Mouse (Mus musculus) erythroblast, embryonic 14.5 days (primary cell): ENCODE results near the gene Defb48. TPM values are rescaled to one million over a fixed set of nuclear protein-coding genes. Genes with fewer than 3 reads are reported as not detected.

Experiments used
- H3K27me3 ChIP-seq: 2 replicates; pipeline ENCODE4 v1.6.1; 2012; ENCODE audit warnings: inconsistent platforms; ENCODE audit not compliant: control insufficient read depth
- H3K36me3 ChIP-seq: 2 replicates; pipeline ENCODE4 v1.6.1; 2012; ENCODE audit warnings: mild to moderate bottlenecking, inconsistent platforms; ENCODE audit not compliant: control insufficient read depth
- H3K4me1 ChIP-seq: 2 replicates; pipeline ENCODE4 v1.6.1; 2012; ENCODE audit warnings: inconsistent platforms; ENCODE audit not compliant: control insufficient read depth
- H3K4me3 ChIP-seq: replicated peaks from 2 replicates; pipeline ENCODE3; 2012; ENCODE audit warnings: moderate library complexity, mild to moderate bottlenecking, inconsistent platforms
- H3K9me3 ChIP-seq: 2 replicates; pipeline ENCODE4 v1.6.1; 2012; ENCODE audit warnings: low read length, inconsistent platforms, mixed read lengths; ENCODE audit not compliant: control insufficient read depth
- GATA1 ChIP-seq: IDR thresholded peaks from 2 replicates; pipeline ENCODE4 v1.6.1; 2012; ENCODE audit warnings: low read length, inconsistent platforms, mixed read lengths
- TAL1 ChIP-seq: IDR thresholded peaks from 3 replicates; pipeline ENCODE4 v1.6.1; 2012; ENCODE audit warnings: low read length, inconsistent platforms, mixed read lengths
- polyA plus RNA-seq: library from polyadenylated mRNA; stranded (reverse); fragments of >175 nt; gene quantifications from 2 replicates; pipeline ENCODE4 v1.2.3, GENCODE M21; 2012

Defb48 gene
- not detected in 2 replicates for polyA plus RNA-seq

DNA sequence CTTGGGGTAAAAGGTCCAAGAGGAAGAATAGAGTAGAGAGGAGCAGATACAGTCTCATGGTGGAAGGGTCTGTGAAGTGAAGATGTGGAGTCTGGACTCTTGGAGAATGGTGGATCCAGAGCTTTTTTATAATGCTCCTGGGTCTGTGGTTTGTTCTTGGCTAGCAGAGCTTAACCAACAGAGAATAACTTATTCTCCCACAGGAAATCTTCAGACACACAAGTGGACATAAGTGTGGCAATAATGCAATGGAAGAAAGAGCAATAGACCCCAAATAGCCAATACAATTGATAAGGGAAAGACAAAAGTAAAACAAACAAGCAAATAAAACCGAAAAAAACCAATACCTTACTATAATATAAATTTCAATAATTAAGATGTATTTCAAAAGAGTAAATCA is at the start of gene Defb48:
TSS of gene Defb48 (minus strand) at position 101 of the 400 bp plus-strand sequence.
- TF ChIP-seq TAL1 (no peak), GATA1 (no peak)
- Histone ChIP-seq H3K9me3 (no peaks in the 10 kb centered on the region), H3K27me3 (no peaks in the 10 kb centered on the region), H3K4me1 (no peaks in the 10 kb centered on the region), H3K36me3 (no peaks in the 10 kb centered on the region), H3K4me3 (no peak within 1 kb of the TSS)

DNA sequence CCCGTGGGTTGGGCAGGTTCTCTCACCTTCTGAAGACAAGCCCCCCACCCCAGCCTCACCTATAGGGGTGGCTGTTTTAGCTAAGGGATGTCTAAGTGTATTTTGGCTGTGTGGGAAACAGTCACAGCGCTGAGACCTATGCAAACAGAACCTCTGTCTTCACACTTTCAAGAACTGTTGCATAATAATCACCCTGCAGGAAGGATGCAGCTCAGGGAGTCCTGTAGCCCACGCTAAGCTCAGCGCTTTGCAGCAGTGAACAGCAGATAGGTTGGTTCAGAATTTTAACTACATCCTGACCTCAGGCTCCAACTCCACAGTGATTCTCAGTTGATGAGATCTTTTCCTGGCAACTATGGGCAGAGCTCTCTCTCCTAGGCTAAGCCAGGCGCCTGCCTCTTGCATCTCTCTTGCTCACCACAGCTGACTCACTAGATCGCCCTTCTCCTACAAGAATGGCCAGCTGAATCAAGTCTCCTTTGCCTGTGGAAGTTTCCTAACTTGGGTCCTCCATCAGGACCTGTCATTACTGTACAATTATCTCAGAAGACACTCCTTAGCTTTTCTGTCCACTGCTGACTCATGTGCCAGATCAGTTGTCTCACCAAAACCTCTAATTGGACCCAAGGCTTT is 36.3 kb upstream of the Defb48 start:
- TF ChIP-seq TAL1, result no peak
- no peak for TF ChIP-seq GATA1
- no peaks in the 10 kb centered on the region for H3K4me1 ChIP-seq
- H3K9me3 ChIP-seq, result no peaks in the 10 kb centered on the region
- no peak overlapping the region for H3K4me3 ChIP-seq
- no peaks in the 10 kb centered on the region for H3K27me3 ChIP-seq
- H3K36me3 ChIP-seq, result no peaks in the 10 kb centered on the region

DNA sequence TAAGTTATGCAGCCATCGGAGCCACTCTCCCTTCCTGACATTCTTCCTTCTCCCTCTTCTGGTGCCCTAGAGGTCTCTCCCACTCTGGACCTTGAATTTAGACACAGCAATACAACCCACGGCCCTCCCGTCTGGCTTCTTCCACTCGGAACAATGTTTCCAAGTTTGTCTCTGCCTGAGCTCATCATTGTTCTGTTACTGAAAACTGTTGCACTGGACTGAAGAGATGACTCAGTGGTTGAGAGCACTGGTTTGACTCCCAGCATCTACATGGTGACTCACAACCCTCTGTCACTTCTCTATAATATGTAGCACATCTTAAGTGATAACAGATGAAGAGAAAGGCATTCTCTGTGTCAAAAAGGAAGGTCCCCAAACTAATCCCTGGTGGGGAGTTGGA is 30.4 kb upstream of the Defb48 start:
- TF ChIP-seq GATA1 (no peak), TAL1 (no peak)
- no peaks in the 10 kb centered on the region for H3K36me3 ChIP-seq
- H3K9me3 ChIP-seq, result peaks cover 3% of the 10 kb centered on the region
- H3K27me3 ChIP-seq, result no peaks in the 10 kb centered on the region
- H3K4me3 ChIP-seq, result no peak overlapping the region
- H3K4me1 ChIP-seq, result no peaks in the 10 kb centered on the region

DNA sequence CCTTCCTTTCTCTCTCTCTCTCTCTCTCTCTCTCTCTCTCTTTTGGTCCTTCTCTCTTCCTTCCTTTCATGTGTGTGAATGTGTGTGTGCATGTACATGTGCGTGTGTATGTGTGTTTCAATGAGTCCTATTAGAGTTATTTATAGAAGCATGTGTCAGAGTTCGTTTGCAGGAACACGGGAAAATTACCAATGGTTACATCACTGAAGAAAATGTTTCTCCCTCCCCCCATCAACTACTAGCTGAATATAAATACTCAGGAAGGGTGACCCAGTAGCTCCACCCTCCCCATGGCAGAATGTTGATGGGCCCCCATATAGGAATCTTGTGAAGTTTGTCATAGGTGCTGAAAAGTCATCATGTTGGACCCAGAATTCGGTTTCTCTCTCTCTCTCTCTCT is 28.8 kb upstream of the Defb48 start:
- Histone ChIP-seq H3K27me3 (no peaks in the 10 kb centered on the region), H3K9me3 (peaks cover 3% of the 10 kb centered on the region), H3K4me1 (no peaks in the 10 kb centered on the region), H3K4me3 (no peak overlapping the region), H3K36me3 (no peaks in the 10 kb centered on the region)
- TF ChIP-seq TAL1, result no peak
- no peak for TF ChIP-seq GATA1

DNA sequence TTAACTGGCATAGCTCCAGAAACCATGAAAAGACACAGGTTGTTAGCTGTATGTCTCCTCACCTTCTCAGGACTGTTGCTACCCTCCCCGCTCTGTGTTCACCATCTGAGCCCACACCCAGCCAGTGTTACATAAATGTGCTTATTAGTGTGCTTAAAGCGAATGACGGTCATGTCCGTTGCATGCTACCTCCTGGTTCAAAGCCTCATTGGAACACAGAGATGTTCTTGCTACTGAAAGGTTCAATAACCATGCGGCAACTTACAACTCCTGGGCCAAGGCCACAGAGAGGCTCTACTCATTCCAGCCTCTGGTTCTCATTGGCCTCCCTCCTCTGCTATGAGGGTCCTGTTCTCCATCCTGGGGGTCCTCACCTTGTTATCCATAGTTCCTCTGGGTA is 27.2 kb upstream of the Defb48 start, which contains the start of gene Defb43:
TSS of gene Defb43 (plus strand) at position 301 of the 400 bp plus-strand sequence.
- Histone ChIP-seq H3K36me3 (no peaks in the 10 kb centered on the region), H3K4me3 (no peak within 1 kb of the TSS), H3K4me1 (no peaks in the 10 kb centered on the region), H3K9me3 (peaks cover 3% of the 10 kb centered on the region), H3K27me3 (no peaks in the 10 kb centered on the region)
- no peak for TF ChIP-seq TAL1
- no peak for TF ChIP-seq GATA1

DNA sequence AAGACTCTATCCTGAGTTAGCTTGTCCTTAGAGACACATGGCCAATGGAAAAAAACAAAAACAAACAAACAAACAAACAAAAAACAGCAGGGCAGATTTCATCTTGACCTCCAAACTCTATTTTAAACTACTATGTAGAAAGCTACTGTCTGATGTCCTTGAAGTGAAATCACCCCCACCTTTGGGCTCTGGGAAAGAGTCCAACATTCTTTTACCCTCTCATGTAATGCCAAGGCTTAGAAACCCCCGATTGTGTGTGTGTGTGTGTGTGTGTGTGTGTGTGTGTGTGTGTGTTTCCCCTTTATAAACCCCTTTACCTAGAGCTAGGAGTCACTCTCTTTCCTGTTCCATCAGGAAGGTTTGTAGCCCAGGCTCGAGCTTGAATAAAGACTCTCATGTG is 18.3 kb upstream of the Defb48 start:
- Histone ChIP-seq H3K36me3 (no peaks in the 10 kb centered on the region), H3K9me3 (no peaks in the 10 kb centered on the region), H3K27me3 (no peaks in the 10 kb centered on the region), H3K4me1 (no peaks in the 10 kb centered on the region), H3K4me3 (no peak overlapping the region)
- TF ChIP-seq GATA1 (no peak), TAL1 (no peak)

DNA sequence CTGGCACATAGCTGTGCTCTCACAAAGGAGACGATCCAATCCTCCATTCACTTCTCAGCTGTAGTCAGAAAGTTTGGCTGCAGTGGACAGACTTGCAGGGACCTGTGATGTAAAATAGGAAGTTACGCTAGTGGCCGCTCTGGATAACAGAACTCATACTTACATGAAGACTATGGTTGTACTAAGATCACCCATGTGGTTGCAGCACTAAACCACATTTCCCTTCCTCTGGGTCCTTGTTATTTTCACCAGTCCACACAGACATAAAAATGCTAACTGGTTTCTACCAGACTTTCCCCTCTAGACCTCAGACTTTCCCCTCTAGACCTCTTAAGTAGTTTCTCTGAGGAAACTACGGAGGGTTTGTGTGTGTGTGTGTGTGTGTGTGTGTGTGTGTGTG is 14.7 kb upstream of the Defb48 start:
- TF ChIP-seq GATA1 (no peak), TAL1 (no peak)
- no peaks in the 10 kb centered on the region for H3K9me3 ChIP-seq
- no peaks in the 10 kb centered on the region for H3K36me3 ChIP-seq
- H3K4me3 ChIP-seq, result no peak overlapping the region
- no peaks in the 10 kb centered on the region for H3K4me1 ChIP-seq
- no peaks in the 10 kb centered on the region for H3K27me3 ChIP-seq

DNA sequence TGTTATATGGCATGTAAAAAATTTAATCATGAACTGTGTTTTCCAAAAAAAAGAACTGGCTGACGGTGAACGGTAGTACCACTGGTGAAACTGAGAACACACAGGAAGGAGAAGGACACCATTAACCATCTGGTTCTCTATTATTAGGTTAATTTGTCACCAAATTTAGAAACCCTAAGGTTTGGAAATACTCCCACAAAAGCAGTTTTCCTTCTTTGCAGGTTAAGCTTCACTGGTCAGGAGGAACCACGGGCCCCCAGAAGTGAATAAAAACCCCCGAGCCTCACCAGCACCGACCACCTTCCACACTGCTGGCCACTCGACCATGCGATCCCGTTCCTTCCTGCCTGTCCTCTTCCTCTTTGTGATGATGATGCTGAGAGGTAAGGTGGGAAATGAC is 13.5 kb upstream of the Defb48 start, which contains the start of gene Defb47:
TSS of gene Defb47 (plus strand) at position 301 of the 400 bp plus-strand sequence.
- TF ChIP-seq GATA1, result no peak
- TF ChIP-seq TAL1, result no peak
- H3K4me3 ChIP-seq, result no peak within 1 kb of the TSS
- no peaks in the 10 kb centered on the region for H3K27me3 ChIP-seq

DNA sequence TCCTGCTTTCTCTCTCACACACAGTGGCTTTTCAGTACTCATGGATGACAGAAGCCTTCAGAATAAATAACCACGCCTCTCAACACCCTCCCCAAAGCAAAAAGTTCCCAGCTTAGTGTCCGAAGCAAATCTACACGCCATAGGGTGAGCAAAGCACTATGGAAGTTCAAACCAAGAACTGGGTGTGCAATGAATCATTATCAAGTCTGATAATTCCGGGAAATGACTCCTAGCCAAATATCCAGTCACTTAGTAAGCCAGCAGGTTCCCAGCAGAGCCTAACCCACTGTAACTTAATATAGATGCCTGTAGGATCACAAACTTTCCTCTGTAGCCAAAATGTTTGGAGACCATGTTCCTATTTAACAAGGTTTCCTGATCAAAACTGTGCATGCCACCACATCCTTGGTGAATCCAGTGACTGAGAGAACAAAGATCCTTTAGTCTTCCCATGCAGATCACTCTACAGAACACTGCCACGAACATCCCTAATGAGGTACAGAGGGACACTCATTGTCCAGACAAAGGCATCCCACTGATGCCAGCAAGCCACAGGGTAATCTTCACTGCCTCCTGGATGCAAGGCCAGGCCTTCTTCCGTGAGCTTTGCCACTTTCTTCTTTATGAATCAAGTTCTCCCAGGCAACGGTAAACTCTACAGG is 7.7 kb upstream of the Defb48 start:
- Histone ChIP-seq H3K4me1 (no peaks in the 10 kb centered on the region), H3K27me3 (peaks cover 2% of the 10 kb centered on the region; the same call in 1 of the 2 replicates), H3K36me3 (no peaks in the 10 kb centered on the region), H3K9me3 (no peaks in the 10 kb centered on the region), H3K4me3 (no peak overlapping the region)
- TF ChIP-seq TAL1 (no peak), GATA1 (no peak)

More for the DNA sequence above, 13.5 kb upstream of the Defb48 start, which contains the start of gene Defb47:
- H3K9me3 ChIP-seq, result no peaks in the 10 kb centered on the region
- H3K4me1 ChIP-seq, result no peaks in the 10 kb centered on the region
- H3K36me3 ChIP-seq, result no peaks in the 10 kb centered on the region
